Mouse (Mus musculus): ENCODE data around the gene Bcor.

DNA sequence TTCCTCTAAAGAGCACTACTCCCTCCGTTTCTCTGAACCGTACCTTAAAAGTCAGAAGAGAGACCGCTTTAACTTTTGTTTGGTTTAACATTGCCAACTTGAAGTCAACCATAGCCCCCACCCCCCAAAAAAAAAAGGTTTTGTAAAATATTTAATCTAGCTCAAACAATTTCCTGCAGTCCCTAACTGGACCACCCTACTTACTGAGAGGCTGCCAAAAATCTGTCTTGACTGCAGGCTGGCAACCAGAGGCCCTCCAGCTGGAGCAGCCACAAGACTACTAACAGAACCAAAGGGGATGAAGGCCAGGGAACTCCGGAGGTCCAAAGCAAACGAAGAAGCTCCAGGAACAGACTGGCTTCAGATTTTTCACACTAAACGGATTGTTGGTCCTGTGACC is 156.2 kb downstream of the Bcor start:
- TF ChIP-seq ZC3H11A (IDR thresholded peaks at IDR 0.05; ENCODE audit: borderline replicate concordance, low read depth, low read length) (no peak), CHD2 (IDR thresholded peaks at IDR 0.05; ENCODE audit: low read depth, low read length) (no peak), ZNF384 (IDR thresholded peaks at IDR 0.05; ENCODE audit: low read depth, low read length) (no peak)
